Mouse (Mus musculus) c-Kit-positive CD71-positive TER-119-negative erythroid progenitor cells, embryonic 14.5 days (primary cell): ENCODE data around the gene Psmb11.
"Not testable (repeated sequence)": the region's sequence is repeated elsewhere in the genome, so short reads cannot be mapped to it uniquely, and the experiment has no call there.

Experiments
- DNase-seq: peaks from one replicate; pipeline ENCODE4 v3.0.0-alpha.2; 2013; ENCODE audit warnings: low read depth

Psmb11 gene

DNA sequence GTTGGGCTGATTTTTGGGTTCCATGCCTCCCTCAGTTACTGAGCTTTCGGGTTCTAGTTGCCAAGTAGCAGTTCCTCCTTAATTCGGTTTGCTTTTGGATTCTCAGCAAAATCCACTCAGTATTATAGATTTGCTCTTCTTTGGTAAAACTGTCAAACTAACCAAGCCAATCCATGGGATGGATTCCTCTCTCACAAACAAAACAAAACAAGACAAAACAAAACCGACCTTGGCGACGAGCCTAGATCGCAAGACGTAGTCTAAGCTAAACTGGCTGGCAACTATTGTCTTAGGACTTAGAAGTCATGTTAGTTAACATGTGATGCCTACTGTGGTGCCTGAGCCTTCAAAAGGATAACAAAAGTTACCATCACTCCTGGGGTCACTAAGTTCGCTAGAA is 17.5 kb upstream of the Psmb11 start:
- no peak for DNase-seq

DNA sequence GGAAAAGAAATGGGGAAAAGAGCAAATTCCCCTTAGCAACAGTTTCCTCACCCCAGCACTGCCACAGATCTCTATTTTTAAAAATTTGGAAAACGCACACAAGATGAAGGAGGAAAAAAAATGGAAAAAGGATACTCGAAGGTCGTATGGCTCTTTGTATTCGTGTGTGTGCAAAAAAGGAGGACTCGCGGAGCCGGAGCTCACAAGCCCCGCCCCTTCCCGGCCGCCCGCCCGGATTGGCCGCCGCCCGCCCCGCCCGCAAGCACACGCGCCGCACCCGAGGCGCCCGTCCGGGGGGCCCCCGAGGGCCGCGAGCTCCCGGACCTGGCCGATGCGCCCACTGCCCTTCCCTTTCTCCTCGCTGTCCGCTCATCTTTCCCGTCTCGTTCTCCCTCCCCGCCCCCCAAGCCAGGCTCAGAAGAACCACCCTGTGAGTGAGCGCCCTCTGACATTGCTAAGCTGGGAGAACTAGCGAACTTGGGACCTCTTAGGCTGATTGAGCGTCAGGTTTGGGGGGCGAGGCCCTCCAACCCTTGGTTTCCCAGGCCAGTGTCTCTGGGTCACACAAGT is 15.4 kb upstream of the Psmb11 start, which contains the start of gene 4931414P19Rik:
TSS of gene 4931414P19Rik (minus strand) at position 242 of the 570 bp plus-strand sequence.
- DNase-seq = no peak

DNA sequence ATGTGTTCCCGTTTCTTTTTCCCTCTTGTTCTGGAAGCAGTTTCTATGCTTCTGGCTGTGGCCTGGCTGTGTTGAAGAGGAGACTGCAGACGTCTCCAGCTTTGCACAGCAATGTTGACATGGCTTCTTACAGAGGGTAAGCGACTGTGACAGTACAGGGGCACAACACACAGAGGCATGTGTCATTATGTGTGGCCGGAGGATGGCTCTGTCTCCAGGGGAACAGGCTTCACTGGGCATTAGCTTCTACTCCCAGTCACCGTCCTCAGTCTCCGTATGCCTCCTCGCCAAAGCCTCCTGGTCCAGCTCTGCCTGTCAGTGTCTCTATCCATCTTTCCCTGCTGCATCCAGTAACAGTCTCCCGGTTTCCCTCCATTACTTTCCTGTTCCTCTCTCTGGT is 14.0 kb upstream of the Psmb11 start:
- no peak for DNase-seq

DNA sequence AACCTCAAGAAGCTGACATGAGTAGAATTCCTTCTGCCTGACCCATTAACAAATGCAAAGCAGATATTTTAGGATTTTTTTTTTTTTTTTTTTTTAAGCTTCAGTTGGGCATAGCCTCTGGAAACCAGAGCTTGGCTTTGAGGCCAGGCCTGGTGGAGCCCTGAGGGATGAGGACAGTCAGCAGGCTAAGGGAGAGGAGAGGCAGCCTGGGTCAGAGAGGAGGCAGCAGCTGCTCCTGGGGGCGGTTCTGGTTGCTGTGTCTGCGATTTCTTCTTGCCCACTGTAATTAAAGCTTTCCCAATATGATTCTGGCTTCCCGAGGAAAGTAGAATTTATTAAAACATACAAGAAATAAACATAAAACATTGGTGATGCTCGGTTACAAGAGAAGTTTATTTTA is 12.0 kb upstream of the Psmb11 start:
- no peak for DNase-seq

DNA sequence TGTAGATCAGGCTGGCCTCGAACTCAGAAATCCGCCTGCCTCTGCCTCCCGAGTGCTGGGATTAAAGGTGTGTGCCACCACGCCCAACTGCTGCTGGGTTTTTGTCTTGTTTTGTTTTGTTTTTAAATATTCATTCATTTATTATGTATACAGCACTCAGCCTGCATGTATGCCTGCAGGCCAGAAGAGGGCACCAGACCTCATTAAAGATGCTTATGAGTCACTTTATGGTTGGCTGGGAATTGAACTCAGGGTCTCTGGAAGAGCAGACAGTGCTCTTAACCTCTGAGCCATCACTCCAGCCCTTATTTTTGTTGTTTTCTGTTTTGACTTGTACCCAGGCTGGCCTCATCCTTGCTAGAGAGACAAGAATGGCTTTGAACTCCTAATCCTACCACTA is 11.3 kb upstream of the Psmb11 start:
- DNase-seq = no peak

DNA sequence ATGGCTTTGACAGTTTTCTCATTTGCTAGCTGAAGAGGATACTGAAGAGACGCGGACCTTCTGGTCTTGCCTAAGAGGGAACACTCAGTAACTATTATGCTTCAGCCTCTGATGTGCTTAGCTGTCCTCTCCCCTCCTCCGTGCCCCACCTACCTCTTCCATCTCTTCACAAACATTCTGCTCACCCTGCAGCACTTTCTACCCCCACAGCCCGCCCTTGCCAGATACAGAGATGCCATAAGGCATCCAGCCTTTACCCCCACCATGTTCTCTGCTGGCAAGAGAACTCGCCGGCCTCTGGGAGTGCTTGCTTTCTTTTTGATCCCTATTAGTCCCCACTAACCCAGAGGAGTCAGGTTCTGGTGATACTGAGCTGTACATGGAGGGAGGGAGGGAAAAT is 10.6 kb upstream of the Psmb11 start:
- DNase-seq = no peak

DNA sequence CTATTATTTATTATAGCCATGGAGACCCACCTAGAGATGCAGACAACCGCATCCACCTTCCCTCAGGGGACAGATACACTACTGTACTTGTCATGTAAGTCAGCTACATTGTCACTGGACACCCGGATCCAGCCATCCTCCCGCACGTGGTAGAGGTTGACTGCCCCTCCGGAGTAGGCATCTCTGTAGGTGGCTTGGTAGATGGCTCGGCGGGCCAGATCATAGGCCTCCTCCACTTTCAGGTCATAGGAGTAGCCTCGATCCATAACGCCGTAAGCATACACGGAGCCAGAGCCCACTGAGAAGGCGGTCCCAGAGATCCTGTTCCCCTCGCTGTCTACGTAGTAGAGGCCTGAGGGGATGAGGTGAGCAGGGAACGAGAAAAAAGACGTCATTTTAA is 7.1 kb upstream of the Psmb11 start:
- DNase-seq = not testable (repeated sequence)

DNA sequence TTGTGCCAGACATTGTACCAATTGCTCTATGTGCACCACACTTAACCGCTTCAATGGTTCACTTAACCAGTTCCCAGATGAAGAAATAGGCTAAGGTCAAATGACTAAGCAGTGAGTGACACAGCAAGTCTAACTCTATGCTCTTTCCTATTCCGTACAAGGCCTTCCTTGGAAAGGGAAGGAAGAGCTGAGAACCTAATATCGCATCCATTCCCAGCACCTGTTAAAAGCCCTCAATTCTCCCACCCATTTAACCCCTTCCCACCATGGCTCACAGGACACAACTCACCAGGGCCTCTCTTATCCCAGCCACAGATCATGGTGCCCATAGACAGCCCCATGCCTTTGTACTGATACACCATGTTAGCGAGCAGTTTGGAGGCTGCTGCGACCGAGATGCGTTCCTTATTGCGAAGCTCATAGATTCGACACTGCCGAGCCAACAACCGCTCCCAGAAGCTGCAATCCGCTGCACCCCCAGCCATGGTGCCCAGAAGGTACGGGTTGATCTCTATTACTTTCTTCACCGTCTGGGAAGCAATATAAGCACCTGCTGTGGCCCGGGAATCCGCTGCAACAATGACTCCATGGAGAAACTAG is 4.9 kb upstream of the Psmb11 start:
- no peak for DNase-seq

DNA sequence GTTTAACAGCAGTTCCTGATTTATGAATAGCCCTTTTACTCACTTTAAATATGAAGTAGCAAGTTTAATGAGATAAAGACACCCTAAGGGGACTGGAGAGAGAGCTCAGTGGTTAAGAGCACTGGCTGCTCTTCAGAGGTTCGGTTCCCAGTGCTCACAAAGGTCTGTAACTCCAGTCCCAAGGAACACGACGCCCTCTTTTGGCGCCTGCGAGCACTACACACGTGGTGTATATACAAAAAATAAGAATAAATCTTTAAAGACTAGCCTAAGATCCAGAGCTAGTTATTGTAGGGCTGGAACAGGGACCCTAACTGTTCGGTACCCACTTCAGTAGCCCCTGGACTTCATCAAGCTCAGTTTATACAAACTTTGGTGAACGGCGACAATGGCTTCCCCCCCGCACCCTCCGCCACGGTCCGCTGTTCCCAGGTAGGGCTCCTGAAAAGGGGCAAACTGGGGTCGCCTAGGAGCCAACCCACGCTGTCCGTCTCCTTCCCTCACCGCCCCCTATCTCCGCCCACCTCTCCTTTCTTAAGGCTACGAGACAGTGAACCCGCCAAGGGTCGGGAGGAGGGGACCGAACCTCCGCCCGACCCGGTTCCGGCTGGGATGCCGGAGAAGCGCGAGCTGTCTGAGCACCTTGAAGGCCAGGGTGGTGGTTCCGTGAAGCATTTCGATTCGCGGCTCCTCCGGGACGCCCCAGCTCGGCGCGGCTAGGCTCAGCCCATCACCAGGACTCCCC is 3.9 kb upstream of the Psmb11 start:
- no peak for DNase-seq

DNA sequence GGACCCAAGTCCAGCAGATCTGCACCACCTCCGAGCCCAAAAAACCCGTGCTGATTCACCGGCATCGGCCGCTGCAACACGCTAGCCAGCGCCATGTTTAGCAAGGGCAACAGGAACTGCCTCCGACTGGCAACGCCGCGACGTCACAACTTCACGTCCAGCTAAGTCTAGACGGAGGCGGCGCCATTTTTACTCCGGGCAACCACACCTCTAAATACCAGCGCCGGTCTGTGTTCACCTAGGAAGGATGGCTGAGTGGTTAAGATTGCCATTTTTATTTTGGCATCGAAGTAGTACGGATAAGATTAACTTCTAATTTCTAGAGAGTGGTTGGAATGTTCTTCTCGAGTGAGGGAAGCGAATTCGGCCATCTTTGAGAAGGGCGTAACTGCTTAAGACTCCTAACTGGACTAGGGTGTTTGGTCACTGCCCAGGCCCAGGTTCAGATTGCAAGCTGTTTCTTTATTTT is 3.3 kb upstream of the Psmb11 start, which contains the start of gene Psmb5:
TSS of gene Psmb5 (minus strand) at position 126 of the 469 bp plus-strand sequence.
- peak; percentile 85 for DNase-seq

DNA sequence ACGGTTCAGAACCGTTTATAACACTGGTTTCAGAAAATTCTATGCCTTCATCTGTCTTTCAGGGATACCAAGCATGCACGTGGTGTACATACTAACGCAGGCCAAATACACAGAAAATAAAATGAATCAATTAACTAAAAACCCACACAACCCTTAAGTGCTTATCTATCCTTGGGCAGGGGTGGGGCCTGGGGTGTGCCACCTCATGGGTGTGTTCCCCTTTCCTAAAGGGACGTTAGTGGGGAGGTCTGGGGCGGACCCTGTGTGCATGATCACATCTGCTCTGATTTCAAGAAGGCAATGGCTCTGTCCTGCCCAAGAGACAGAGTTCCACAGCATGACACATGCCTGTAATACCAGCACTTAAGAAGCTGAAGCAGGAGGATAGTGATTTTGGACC is 2.1 kb downstream of the Psmb11 start:
- DNase-seq = no peak

DNA sequence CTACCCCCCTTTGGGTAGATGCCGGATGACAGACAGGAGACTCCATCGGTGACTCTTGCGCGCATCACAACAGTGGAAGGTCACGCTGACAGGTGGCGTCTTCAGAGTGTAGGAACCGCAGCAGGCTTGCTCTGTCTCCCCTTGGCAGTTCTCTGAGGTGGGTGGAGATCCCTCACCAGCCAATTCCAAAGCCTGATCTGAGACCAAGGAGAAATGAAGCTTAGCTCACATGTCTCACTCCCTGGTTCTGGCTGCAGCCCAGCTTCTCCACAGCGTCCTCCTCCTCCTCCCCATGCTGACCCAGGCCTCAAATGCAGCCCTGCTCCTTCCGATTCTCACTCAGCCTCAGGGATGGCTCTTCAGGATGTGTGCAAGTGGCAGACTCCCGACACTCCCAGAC is 3.7 kb downstream of the Psmb11 start:
- DNase-seq = no peak

DNA sequence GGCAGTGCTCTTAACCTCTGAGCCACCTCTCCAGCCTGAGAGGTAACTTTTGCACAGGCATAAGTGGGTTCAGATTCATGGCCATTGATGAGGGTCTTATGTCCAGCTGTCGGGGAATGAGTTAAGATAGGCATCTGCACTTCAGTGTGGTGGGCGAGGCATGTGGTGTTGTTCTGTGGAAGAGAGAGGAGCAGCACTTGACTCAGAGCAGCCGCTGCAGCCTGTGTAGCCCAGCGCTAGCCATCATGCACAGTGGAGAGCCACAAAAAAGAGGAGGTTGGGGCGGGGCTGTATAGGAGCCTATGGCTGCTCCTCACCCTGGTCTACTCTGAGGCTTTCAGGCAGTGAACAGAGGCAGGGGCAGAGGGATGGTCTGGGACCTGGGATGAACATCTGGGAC is 6.9 kb downstream of the Psmb11 start:
- no peak for DNase-seq

DNA sequence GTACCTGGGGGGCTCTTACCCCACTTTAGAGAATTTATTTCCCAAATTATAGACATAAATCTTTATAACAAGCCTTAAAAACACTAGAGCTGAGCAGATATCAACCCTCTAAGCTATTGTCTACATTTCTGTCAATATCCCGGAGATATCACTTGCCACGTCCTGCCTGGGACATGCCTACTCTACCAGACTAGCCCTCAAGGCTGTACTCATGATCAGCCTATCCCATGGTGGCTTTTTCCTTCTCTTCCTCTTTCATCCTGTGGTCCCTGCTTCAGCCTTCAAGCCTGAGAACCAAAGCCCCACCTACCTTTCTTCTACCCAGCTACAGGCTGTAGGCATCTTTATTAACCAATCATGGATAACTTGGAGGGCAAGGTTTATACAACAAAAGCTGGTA is 8.6 kb downstream of the Psmb11 start:
- no peak for DNase-seq

DNA sequence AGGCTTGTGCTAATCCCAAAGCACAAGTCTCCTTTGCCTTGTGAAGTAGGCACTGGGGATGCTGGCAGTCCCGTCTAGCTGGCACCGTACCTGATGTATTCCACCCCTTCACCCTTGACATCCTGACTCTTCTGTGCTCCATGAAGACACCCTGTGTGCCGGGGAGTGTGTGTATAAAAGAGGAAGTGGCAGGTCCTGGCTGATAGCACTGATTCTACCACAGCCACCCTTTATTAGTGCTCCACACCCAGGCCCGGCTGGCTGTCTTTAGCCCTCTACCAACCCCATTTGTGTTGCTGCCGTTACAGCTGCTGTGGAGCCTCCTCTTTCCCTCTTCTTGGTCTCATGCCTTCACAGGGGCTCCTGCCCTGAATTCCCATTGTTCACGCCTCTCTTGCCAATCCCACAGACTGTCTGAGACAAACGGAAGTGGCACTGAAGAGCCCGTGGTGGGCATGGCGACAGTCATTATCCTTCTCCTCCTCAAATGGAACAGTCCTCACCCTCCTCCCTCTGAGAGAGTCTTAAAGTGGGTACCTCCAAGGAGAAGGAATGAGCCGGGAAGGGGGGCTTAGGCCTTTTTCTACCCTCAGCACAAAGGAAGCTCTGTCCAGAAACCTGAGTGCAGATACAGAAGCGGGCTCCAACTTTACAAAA is 9.5 kb downstream of the Psmb11 start:
- DNase-seq = no peak

DNA sequence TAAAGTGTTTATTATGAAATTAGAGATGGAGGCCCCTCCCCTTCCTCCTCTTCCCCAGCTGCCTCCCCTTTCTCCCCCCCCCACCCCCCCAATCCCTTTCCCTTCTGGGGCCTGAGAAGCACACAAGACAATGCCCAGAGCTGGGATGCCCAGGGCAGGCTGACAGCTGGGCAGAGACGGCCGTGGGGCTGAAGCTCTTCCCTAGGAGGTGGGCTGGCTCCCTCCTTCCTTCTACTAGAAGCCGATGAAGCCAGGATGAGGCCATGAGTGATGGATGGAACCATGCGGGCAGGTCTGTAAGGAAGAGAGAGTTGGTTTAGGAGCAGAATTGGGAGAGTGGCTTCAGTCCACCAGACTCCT is 10.0 kb downstream of the Psmb11 start:
- DNase-seq = no peak

DNA sequence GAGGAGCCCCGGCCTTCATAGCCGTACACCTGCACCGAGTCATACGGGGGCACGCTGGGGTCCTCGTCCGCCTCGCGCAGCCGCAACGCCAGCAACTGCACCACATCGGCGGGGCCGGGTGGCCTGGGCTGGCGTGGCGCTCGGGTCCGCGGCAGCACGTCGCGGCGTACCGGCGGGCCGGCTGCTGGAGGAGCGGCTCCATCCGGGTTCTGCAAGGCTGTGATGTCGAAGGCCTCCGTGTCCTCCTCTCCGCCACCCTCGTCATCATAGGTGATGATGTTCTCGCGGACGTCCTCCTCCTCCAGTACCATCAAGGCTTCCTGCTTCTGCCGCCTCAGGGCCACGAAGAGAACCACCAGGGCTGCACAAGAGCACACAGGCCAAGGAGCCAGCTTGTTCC is 11.0 kb downstream of the Psmb11 start:
- DNase-seq = no peak

DNA sequence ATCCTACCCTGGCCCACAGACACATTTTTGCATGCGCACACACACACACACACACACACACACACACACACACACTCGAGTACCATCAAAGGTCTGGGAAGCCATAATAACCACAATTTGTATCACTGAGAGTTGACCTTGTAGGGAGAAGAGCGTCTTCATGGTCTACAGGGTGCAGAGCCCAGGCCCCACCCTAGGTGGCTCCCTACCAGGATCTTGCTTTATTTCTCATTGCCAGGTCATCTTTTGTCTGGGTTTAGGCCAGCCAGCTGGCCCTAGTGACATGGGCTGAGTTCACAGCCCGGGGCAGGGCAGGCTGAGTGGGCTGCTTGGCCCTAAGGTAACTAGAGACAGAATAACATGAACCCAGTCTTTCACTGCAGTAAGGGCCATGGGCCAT is 12.9 kb downstream of the Psmb11 start:
- DNase-seq = no peak

DNA sequence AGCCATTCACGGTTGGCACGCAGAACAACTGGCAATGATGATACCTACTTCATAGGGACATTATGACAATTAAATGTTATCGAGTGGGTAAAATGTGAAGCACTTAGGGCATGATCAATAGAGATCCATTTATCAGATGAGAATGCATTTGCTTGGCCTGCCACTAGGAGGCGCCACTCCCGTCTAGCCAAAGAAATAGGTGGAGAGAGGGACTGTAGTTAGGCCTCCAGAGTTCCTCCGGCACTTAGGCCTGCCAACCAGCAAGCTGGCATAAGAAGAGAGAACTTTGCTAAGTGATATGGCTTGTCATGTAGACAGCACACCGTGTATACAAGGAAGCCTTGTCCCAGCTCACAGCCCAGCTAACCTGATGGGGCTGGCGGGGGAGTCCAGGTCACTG is 15.7 kb downstream of the Psmb11 start:
- no peak for DNase-seq

DNA sequence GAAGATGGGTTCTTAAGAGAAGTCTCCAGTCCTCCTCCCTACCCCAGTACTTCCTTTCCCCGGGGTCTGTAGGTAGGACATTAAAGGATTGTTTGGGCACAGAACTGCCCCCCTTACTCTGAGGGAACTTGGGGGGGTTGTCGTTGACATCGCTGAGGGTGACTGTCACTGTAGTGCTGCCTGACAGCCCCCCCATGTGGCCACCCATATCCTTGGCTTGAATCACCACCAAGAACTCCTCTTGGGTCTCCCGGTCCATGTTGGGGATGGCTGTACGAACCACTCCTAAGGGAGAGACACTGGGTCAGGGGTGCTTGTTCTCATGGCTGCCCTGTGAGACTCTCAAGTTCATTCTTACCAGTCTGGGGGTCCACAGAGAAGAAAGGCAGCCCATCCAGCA is 17.0 kb downstream of the Psmb11 start:
- DNase-seq = no peak

DNA sequence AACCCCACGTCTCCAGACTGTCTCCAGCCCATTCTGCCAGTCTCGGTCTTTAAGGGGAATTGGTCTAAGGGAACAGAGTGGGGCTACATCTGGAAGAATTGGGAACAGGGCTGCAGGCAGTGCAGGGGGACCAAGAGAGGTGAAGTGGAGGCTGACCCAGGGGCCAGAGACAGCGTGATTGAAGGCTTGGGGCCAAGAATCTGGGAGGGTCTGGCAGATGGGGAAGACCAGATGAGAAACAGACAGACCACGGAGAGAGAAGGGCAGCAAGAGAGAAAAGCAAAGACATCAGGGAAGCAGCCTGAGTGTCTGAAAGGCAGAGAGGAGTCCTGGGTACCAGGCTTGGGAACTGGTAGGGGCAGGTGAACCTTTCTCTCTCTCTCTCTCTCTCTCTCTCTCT is 18.9 kb downstream of the Psmb11 start:
- DNase-seq = no peak

DNA sequence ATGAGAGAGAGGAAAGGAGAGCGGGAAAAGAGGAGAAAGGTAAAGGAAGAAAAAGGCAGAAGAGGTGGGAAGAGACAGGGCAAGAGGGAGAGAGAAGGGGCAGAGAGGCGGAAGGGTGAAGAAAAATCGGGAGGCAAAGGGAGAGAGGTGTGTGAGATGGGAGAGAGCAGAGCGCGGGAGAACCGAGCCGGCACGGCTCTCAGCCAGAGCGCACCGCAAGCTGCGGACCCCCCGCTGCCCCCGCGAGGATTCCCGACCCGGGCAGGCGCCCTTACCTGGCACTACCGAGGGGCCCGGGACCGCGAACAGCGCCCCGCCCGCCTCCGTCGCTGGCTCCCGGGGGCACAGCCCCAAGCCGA is 19.7 kb downstream of the Psmb11 start, which contains the start of gene Gm17606:
TSS of gene Gm17606 (plus strand) at position 7 of the 359 bp plus-strand sequence.
- no peak for DNase-seq
